Mouse (Mus musculus): ENCODE measurements around the gene Sorcs3. TPM values are rescaled to one million over a fixed set of nuclear protein-coding genes. Genes with fewer than 3 reads are reported as not detected.

The Sorcs3 gene
- polyA plus RNA-seq, 1 experiment = 1.1 TPM

GRCm38 (mm10) chr19:48362167-48362566, 156.3 kb downstream of the Sorcs3 start:
- no peak overlapping the region for H3K27ac ChIP-seq (ENCODE audit: control insufficient read depth, insufficient read depth, low read depth, low read length, poor library complexity)
- 86% methylated on average over 2 of the region's 2 CpGs for WGBS
- TF ChIP-seq CTCF (IDR thresholded peaks at IDR 0.05; ENCODE audit: control insufficient read depth, insufficient read depth, low read length) = no peak
- no peak for TF ChIP-seq POLR2A (IDR thresholded peaks at IDR 0.05; ENCODE audit: borderline replicate concordance, control insufficient read depth, low read depth, low read length)
- H3K4me3 ChIP-seq (replicated peaks; ENCODE audit: control insufficient read depth, low read depth, low read length) = no peak overlapping the region
- H3K4me1 ChIP-seq (ENCODE audit: control insufficient read depth, insufficient read depth, low read length) = no peaks in the 10 kb centered on the region

- Histone ChIP-seq H3K4me3 (replicated peaks; ENCODE audit: control insufficient read depth, low read depth, low read length) (no peak overlapping the region), H3K27ac (ENCODE audit: control insufficient read depth, insufficient read depth, low read depth, low read length, poor library complexity) (no peak overlapping the region), H3K4me1 (ENCODE audit: control insufficient read depth, insufficient read depth, low read length) (no peaks in the 10 kb centered on the region)
- no peak for TF ChIP-seq CTCF (IDR thresholded peaks at IDR 0.05; ENCODE audit: control insufficient read depth, insufficient read depth, low read length)
- no peak for TF ChIP-seq POLR2A (IDR thresholded peaks at IDR 0.05; ENCODE audit: borderline replicate concordance, control insufficient read depth, low read depth, low read length)
- WGBS = 70% methylated on average over 10 of the region's 10 CpGs
These were observed 162.2 kb downstream of the Sorcs3 start for GRCm38 (mm10) chr19:48368056-48368455.

DNA sequence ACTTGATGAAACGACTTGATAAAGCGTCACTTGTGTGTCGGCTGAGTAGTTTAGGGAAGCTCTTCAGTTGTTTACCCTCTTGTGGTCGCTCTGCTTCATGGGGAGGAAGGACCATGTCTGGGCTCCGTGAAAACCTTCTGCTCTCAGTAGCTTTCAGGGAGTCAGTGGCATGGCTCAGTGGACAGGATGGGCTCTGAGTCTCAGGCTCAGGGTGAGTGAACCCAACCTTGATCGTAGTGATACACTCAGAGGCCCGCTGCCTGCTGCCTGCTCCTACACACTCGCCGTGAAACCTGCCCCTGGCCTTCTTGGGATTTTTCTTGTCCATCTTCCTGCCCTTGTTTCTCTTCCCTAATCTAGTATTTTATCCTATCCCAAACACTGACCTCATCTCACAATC, 166.0 kb downstream of the Sorcs3 start:
- H3K4me3 ChIP-seq (replicated peaks; ENCODE audit: control insufficient read depth, low read depth, low read length) = no peak overlapping the region
- H3K27ac ChIP-seq (ENCODE audit: control insufficient read depth, insufficient read depth, low read depth, low read length, poor library complexity) = no peak overlapping the region
- no peak for TF ChIP-seq CTCF (IDR thresholded peaks at IDR 0.05; ENCODE audit: control insufficient read depth, insufficient read depth, low read length)
- no peak for TF ChIP-seq POLR2A (IDR thresholded peaks at IDR 0.05; ENCODE audit: borderline replicate concordance, control insufficient read depth, low read depth, low read length)
- no peaks in the 10 kb centered on the region for H3K4me1 ChIP-seq (ENCODE audit: control insufficient read depth, insufficient read depth, low read length)
- 55% methylated on average over 9 of the region's 9 CpGs for WGBS

- no peak overlapping the region for H3K4me3 ChIP-seq (replicated peaks; ENCODE audit: control insufficient read depth, low read depth, low read length)
- TF ChIP-seq POLR2A (IDR thresholded peaks at IDR 0.05; ENCODE audit: borderline replicate concordance, control insufficient read depth, low read depth, low read length) = no peak
- TF ChIP-seq CTCF (IDR thresholded peaks at IDR 0.05; ENCODE audit: control insufficient read depth, insufficient read depth, low read length) = no peak
- no peaks in the 10 kb centered on the region for H3K4me1 ChIP-seq (ENCODE audit: control insufficient read depth, insufficient read depth, low read length)
- WGBS = 72% methylated on average over 11 of the region's 11 CpGs
- H3K27ac ChIP-seq (ENCODE audit: control insufficient read depth, insufficient read depth, low read depth, low read length, poor library complexity) = no peak overlapping the region
These were observed 172.2 kb downstream of the Sorcs3 start for GRCm38 (mm10) chr19:48378006-48378540.

- Histone ChIP-seq H3K4me3 (replicated peaks; ENCODE audit: control insufficient read depth, low read depth, low read length) (no peak overlapping the region), H3K4me1 (ENCODE audit: control insufficient read depth, insufficient read depth, low read length) (no peaks in the 10 kb centered on the region), H3K27ac (ENCODE audit: control insufficient read depth, insufficient read depth, low read depth, low read length, poor library complexity) (no peak overlapping the region)
- TF ChIP-seq CTCF (IDR thresholded peaks at IDR 0.05; ENCODE audit: control insufficient read depth, insufficient read depth, low read length) (no peak), POLR2A (IDR thresholded peaks at IDR 0.05; ENCODE audit: borderline replicate concordance, control insufficient read depth, low read depth, low read length) (no peak)
- WGBS = 56% methylated on average over 1 of the region's 1 CpGs
These were observed 185.7 kb downstream of the Sorcs3 start for GRCm38 (mm10) chr19:48391551-48391950.

GRCm38 (mm10) chr19:48404774-48405495, 199.1 kb downstream of the Sorcs3 start:
- 68% methylated on average over 7 of the region's 7 CpGs for WGBS
- no peaks in the 10 kb centered on the region for H3K4me1 ChIP-seq (ENCODE audit: control insufficient read depth, insufficient read depth, low read length)
- H3K4me3 ChIP-seq (replicated peaks; ENCODE audit: control insufficient read depth, low read depth, low read length) = no peak overlapping the region
- no peak for TF ChIP-seq POLR2A (IDR thresholded peaks at IDR 0.05; ENCODE audit: borderline replicate concordance, control insufficient read depth, low read depth, low read length)
- TF ChIP-seq CTCF (IDR thresholded peaks at IDR 0.05; ENCODE audit: control insufficient read depth, insufficient read depth, low read length) = no peak
- no peak overlapping the region for H3K27ac ChIP-seq (ENCODE audit: control insufficient read depth, insufficient read depth, low read depth, low read length, poor library complexity)

DNA sequence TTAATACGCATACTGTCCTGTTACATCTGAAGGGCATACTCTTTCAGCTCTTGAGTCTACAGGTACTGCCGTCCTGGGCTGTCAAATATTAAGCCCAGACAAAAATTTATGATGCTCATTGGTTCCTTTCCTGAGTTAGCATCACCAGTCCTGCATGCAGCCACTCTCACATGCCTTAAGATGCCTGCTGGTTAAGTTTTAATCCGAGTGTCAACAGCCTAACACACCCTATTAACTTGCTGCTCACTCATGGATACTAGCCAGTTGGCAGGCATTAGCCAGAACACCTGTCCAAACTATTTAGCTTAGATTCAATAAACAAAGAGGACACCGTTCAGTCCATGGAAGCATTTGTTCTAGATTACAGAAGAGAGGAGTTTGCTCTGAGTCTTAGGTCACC, 202.4 kb downstream of the Sorcs3 start:
- TF ChIP-seq POLR2A (IDR thresholded peaks at IDR 0.05; ENCODE audit: borderline replicate concordance, control insufficient read depth, low read depth, low read length) = no peak
- Histone ChIP-seq H3K27ac (ENCODE audit: control insufficient read depth, insufficient read depth, low read depth, low read length, poor library complexity) (no peak overlapping the region), H3K4me3 (replicated peaks; ENCODE audit: control insufficient read depth, low read depth, low read length) (no peak overlapping the region), H3K4me1 (ENCODE audit: control insufficient read depth, insufficient read depth, low read length) (no peaks in the 10 kb centered on the region)
- 67% methylated on average over 4 of the region's 4 CpGs for WGBS

DNA sequence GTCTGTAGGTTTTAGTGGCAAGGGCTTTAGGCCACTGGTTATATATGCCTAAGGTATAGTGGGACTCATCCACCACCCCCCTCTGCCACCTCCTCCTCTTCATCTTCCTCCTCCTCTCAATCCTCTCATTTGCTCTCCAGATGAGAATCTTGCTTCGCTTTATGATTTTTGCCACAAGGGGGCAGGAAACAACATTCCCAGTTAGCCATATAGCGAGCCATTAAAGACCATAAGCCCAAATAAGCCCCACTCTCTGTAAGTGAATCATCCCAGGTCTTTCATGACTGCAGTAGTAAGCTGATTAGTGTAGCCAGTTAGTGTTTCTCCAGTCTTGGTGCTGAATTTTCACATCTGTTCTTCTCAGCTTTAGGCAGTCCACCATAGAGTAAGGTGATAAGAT, 205.5 kb downstream of the Sorcs3 start:
- TF ChIP-seq CTCF (IDR thresholded peaks at IDR 0.05; ENCODE audit: control insufficient read depth, insufficient read depth, low read length) = no peak
- TF ChIP-seq POLR2A (IDR thresholded peaks at IDR 0.05; ENCODE audit: borderline replicate concordance, control insufficient read depth, low read depth, low read length) = no peak
- Histone ChIP-seq H3K4me1 (ENCODE audit: control insufficient read depth, insufficient read depth, low read length) (no peaks in the 10 kb centered on the region), H3K4me3 (replicated peaks; ENCODE audit: control insufficient read depth, low read depth, low read length) (no peak overlapping the region), H3K27ac (ENCODE audit: control insufficient read depth, insufficient read depth, low read depth, low read length, poor library complexity) (no peak overlapping the region)
- 52% methylated on average over 2 of the region's 2 CpGs for WGBS
